Mouse (Mus musculus) retina, adult 2 months (tissue): ENCODE data around the gene Vmn2r79.
"Not testable (repeated sequence)": the region's sequence is repeated elsewhere in the genome, so short reads cannot be mapped to it uniquely, and the experiment has no call there.

Experiments
- DNase-seq: peaks from one replicate; pipeline ENCODE4 v3.0.0-alpha.2; 2012; ENCODE audit warnings: low read depth, low spot score

Gene Vmn2r79

DNA sequence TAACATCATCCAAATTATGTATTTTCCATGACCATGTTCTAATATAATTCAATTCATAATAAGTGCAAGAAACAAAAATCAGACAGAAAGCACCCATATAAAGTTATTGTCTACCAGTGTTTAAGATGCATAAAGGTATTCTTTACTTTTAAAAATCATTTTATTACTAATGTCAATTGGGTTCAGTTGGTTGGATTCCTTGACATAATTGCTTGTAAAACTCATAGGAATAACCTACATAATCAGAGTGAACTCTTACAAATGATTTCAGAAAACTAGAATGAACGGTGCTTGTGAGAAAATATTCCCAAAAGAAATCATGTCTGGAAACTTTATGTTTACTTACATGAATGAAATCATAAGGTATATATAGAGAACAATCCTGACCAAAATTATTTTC lies at the start of gene Vmn2r79:
Gene Vmn2r79, plus strand, starts transcription at position 301 of the 400 bp plus-strand sequence.
- not testable (repeated sequence) for DNase-seq

DNA sequence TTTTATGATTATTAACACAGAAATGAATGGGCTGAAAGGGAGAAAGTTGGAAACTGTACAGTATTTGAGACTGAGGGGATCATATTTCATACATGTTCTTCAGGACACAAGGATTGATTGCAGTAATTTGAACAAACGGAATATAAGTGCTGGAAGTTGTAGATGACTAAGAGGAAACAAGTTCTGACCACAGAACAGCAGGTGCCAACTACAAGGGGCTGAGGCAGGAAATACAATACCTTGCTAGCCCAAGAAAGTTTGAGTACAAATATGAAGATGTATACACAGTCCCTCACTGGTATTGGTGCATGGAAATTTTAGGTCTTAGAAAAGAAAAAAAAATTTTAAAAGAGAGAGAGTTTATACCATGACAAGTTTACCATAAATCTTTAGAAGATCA lies 1.2 kb upstream of the Vmn2r79 start:
- DNase-seq: no peak

DNA sequence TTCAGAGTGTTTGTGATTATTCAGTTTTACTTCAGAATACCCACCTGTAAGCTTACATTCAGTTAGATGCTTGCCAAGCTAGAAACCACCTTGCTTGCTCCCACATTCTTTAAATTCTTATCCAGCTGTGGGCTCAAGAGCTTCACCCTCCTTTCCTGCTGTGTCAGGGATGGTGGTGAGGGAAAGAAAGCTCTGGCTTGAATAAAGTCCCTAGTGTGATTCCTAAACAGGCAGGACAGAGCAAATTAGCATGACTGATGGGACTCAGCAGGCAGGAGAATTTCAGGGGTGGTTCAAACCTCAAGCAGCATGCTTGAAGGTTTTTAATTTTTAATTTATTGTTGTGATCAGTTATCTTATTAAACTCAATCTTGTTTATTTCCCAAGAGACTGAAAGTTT lies 30.6 kb downstream of the Vmn2r79 start:
- DNase-seq: not testable (repeated sequence)

DNA sequence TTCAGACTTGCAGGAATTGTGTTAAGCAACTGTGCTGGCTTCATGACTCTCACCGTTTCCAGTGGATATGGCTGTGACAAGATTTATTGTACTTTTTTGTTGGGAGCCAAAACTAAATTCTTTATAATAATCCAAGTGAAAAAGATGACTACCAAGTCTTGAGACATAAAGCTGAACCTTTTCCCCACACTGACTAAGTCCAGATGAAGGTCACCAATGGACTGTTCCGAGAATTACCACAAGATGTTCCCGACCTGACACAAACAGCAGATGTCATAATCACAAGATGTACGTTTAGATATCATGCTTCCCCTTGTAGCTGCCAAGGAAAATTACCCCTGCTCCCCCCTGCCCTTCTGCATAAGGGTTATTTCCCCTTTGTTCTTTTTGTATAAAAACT lies 67.7 kb downstream of the Vmn2r79 start:
- no peak for DNase-seq
